Mouse (Mus musculus) midbrain, postnatal 0 days (tissue): ENCODE measurements at regions not wholly inside any gene's neighbourhood (a gene's known extent, or its start where the extent isn't known, plus 50 kb on each side); places are given as distances from the start of the nearest gene placed in this dataset.

Source experiments
- ATAC-seq: fragments of 200-750 bp; cut with Nextera tagmentation; 2 replicates; pipeline ENCODE4 v1.8.0; 2017; ENCODE audit warnings: moderate number of reproducible peaks, mild to moderate bottlenecking, moderate TSS enrichment, moderate library complexity; ENCODE audit not compliant: low FRiP score
- DNase-seq: peaks from one replicate; pipeline ENCODE4 v3.0.0-alpha.2; 2015; ENCODE audit warnings: low spot score
- H3K27ac ChIP-seq: fragments of 300-500 bp; sonication (generic); 2 replicates; pipeline ENCODE4 v1.5.1; 2014; ENCODE audit warnings: low read depth, mild to moderate bottlenecking, low read length, mixed read lengths
- H3K27me3 ChIP-seq: fragments of 300-500 bp; sonication (generic); 2 replicates; pipeline ENCODE4 v1.6.1; 2014; ENCODE audit warnings: low read length, control low read depth, mixed read lengths; ENCODE audit not compliant: insufficient read depth
- H3K36me3 ChIP-seq: fragments of 300-500 bp; sonication (generic); 2 replicates; pipeline ENCODE4 v1.6.1; 2014; ENCODE audit warnings: low read length, control low read depth, mixed read lengths; ENCODE audit not compliant: insufficient read depth
- H3K4me1 ChIP-seq: fragments of 300-500 bp; sonication (generic); 2 replicates; pipeline ENCODE4 v1.6.1; 2014; ENCODE audit warnings: mild to moderate bottlenecking, control low read depth, antibody characterized with exemption, low read length, mixed read lengths; ENCODE audit not compliant: insufficient read depth
- H3K4me2 ChIP-seq: fragments of 300-500 bp; sonication (generic); 2 replicates; pipeline ENCODE4 v1.6.1; 2014; ENCODE audit warnings: low read depth, mild to moderate bottlenecking, low read length, mixed read lengths; ENCODE audit not compliant: poor library complexity, severe bottlenecking
- H3K4me3 ChIP-seq: fragments of 300-500 bp; sonication (generic); 2 replicates; pipeline ENCODE4 v1.5.1; 2014; ENCODE audit warnings: low read depth, mild to moderate bottlenecking, low read length, moderate library complexity
- H3K9ac ChIP-seq: fragments of 300-500 bp; sonication (generic); replicated peaks from 2 replicates; pipeline ENCODE4 v1.6.1; 2014; ENCODE audit warnings: mild to moderate bottlenecking, low read length, moderate library complexity, mixed read lengths; ENCODE audit not compliant: poor library complexity, severe bottlenecking
- H3K9me3 ChIP-seq: fragments of 300-500 bp; sonication (generic); 2 replicates; pipeline ENCODE4 v1.6.1; 2016; ENCODE audit warnings: low read length, control low read depth
- CTCF ChIP-seq: IDR thresholded peaks from 2 replicates; pipeline ENCODE4 v1.5.1; 2016; ENCODE audit warnings: antibody characterized with exemption, mild to moderate bottlenecking
- WGBS: fragments of 180-500 bp; shearing (Covaris S2); extraction: QIAGEN DNeasy Blood & Tissue Kit; methylation state at CpG from one replicate; pipeline ENCODE4 v1.1.7; 2014; 5-methylcytosine and 5-hydroxymethylcytosine counted together

GRCm38 (mm10) chr3:67661529-67661928, 79.0 kb downstream of the Mfsd1 start:
- Histone ChIP-seq H3K9me3 (no peaks in the 10 kb centered on the region), H3K27ac (no peak overlapping the region), H3K27me3 (no peaks in the 10 kb centered on the region), H3K36me3 (no peaks in the 10 kb centered on the region), H3K4me3 (no peak overlapping the region), H3K9ac (no peak overlapping the region), H3K4me2 (no peak overlapping the region), H3K4me1 (no peaks in the 10 kb centered on the region)
- no peak for TF ChIP-seq CTCF
- ATAC-seq = no peak
- 90% methylated on average over 3 of the region's 3 CpGs for WGBS
- no peak for DNase-seq

GRCm38 (mm10) chr3:67709322-67709721, 126.8 kb downstream of the Mfsd1 start:
- Histone ChIP-seq H3K27ac (no peak overlapping the region), H3K9me3 (no peaks in the 10 kb centered on the region), H3K4me1 (no peaks in the 10 kb centered on the region), H3K27me3 (no peaks in the 10 kb centered on the region), H3K4me2 (no peak overlapping the region), H3K9ac (no peak overlapping the region), H3K36me3 (no peaks in the 10 kb centered on the region), H3K4me3 (no peak overlapping the region)
- DNase-seq (no peak), ATAC-seq (no peak)
- no peak for TF ChIP-seq CTCF
- WGBS = 56% methylated on average over 6 of the region's 6 CpGs

DNA sequence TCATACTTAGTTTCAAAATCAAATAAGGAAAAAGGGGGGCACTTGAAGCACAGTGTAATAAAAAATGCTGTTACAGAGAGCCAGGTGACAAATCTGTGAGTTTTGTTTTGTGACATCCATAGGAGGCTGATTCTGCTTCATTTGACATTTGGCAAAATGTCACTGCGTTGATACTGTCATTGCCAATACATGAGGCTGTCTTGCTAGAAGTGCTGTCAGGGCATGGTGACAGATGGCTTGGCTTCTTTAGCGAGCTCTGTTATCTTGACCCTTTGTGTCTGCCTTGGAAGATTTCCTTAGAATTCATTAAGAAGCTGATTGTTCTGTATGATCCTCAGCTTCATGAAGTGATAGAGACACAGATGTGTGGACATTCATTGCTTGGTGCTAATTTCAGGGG, 129.2 kb downstream of the Mfsd1 start:
- H3K4me3 ChIP-seq = no peak overlapping the region
- WGBS = 85% methylated on average over 2 of the region's 2 CpGs
- DNase-seq = peak; percentile 73
- no peaks in the 10 kb centered on the region for H3K9me3 ChIP-seq
- H3K4me2 ChIP-seq = no peak overlapping the region
- H3K27me3 ChIP-seq = no peaks in the 10 kb centered on the region
- no peak for ATAC-seq
- no peak overlapping the region for H3K9ac ChIP-seq
- no peak overlapping the region for H3K27ac ChIP-seq
- H3K4me1 ChIP-seq = no peaks in the 10 kb centered on the region
- no peak for TF ChIP-seq CTCF
- H3K36me3 ChIP-seq = no peaks in the 10 kb centered on the region

GRCm38 (mm10) chr3:67731921-67732320, 149.4 kb downstream of the Mfsd1 start:
- Histone ChIP-seq H3K9ac (no peak overlapping the region), H3K9me3 (no peaks in the 10 kb centered on the region), H3K4me3 (no peak overlapping the region), H3K27ac (no peak overlapping the region), H3K4me1 (no peaks in the 10 kb centered on the region), H3K4me2 (no peak overlapping the region), H3K27me3 (no peaks in the 10 kb centered on the region), H3K36me3 (no peaks in the 10 kb centered on the region)
- TF ChIP-seq CTCF = no peak
- DNase-seq (no peak), ATAC-seq (no peak)
- WGBS = 97% methylated on average over 3 of the region's 3 CpGs

- Histone ChIP-seq H3K9ac (no peak overlapping the region), H3K4me2 (no peak overlapping the region), H3K27me3 (no peaks in the 10 kb centered on the region), H3K9me3 (no peaks in the 10 kb centered on the region), H3K36me3 (no peaks in the 10 kb centered on the region), H3K4me3 (no peak overlapping the region), H3K4me1 (no peaks in the 10 kb centered on the region), H3K27ac (no peak overlapping the region)
- 72% methylated on average over 2 of the region's 2 CpGs for WGBS
- TF ChIP-seq CTCF = 0 out of 2 replicates have a peak, but pooled peaks have one; percentile 4
- DNase-seq (peak; percentile 40), ATAC-seq (no peak)
These were observed 150.3 kb downstream of the Mfsd1 start for GRCm38 (mm10) chr3:67732858-67733257.

DNA sequence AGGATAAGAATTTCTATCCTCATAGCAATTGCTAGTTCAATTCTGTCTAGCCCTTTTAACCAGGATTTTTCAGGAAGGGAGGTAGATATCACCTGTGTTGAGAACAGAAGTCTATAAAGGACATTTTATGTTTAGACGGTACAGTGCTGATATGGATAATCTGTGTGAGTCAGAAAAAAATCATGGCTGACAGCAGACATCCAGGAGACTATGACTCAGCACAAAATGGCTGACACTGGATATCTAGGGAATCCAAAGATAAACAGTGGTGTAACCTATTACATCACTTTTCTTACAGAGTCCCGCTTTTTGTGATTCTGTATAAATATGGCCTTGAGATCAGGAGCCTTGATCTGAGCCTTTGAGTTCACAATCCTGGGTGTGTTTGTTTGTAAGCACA, 137.8 kb upstream of the Iqcj start:
- Histone ChIP-seq H3K4me1 (no peaks in the 10 kb centered on the region), H3K36me3 (no peaks in the 10 kb centered on the region), H3K9me3 (0 out of 2 replicates have a peak, but pooled peaks cover 3% of the 10 kb centered on the region), H3K27me3 (no peaks in the 10 kb centered on the region), H3K4me3 (no peak overlapping the region), H3K9ac (no peak overlapping the region), H3K27ac (no peak overlapping the region), H3K4me2 (no peak overlapping the region)
- no peak for ATAC-seq
- no peak for DNase-seq
- TF ChIP-seq CTCF = no peak
- WGBS = 91% methylated on average over 2 of the region's 2 CpGs

GRCm38 (mm10) chr3:67768603-67769002, 123.4 kb upstream of the Iqcj start:
- 71% methylated on average over 2 of the region's 2 CpGs for WGBS
- H3K27ac ChIP-seq = no peak overlapping the region
- H3K4me3 ChIP-seq = no peak overlapping the region
- no peaks in the 10 kb centered on the region for H3K4me1 ChIP-seq
- no peak for TF ChIP-seq CTCF
- H3K27me3 ChIP-seq = no peaks in the 10 kb centered on the region
- no peaks in the 10 kb centered on the region for H3K36me3 ChIP-seq
- H3K9me3 ChIP-seq = no peaks in the 10 kb centered on the region
- H3K4me2 ChIP-seq = no peak overlapping the region
- ATAC-seq (no peak), DNase-seq (no peak)
- H3K9ac ChIP-seq = no peak overlapping the region
